Mouse (Mus musculus): ENCODE data around the gene Ilkap. TPM values are rescaled to one million over a fixed set of nuclear protein-coding genes. Genes with fewer than 3 reads are reported as not detected.

Gene Ilkap
- 148 and 153 TPM in 2 replicates for polyA plus RNA-seq (2016; fragmentation: Nextera tagmentation; extraction: Ambion mirVana)

GRCm38 (mm10) chr1:91398260-91399062 lies at the start of gene Ilkap:
Gene Ilkap (minus strand): TSS chr1:91398815.
- Histone ChIP-seq H3K9me3 (no peaks in the 10 kb centered on the region), H3K4me2 (replicated peaks) (peak within 1 kb of the TSS; percentile 93), H3K36me3 (peaks cover 15% of the 10 kb centered on the region), H3K9ac (peak within 1 kb of the TSS; percentile 90), H3K4me1 (peaks cover 16% of the 10 kb centered on the region), H3K27me3 (replicated peaks) (no peaks in the 10 kb centered on the region), H3K27ac (peak within 1 kb of the TSS; percentile 63), H3K4me3 (peak within 1 kb of the TSS; percentile 86)
- under 1% methylated on average over 91 of the region's 91 CpGs for WGBS
- peak; percentile 94 for ATAC-seq (ENCODE audit: low FRiP score, low read depth)

- peaks cover 38% of the 10 kb centered on the region; the same call in 1 of the 2 replicates for H3K36me3 ChIP-seq
- 90% methylated on average over 4 of the region's 4 CpGs for WGBS
- H3K4me1 ChIP-seq: 0 out of 2 replicates have a peak, but pooled peaks cover under 1% of the 10 kb centered on the region
- H3K9me3 ChIP-seq: peaks cover 8% of the 10 kb centered on the region; the same call in 1 of the 2 replicates
- H3K4me3 ChIP-seq: no peak overlapping the region
- H3K9ac ChIP-seq: no peak overlapping the region
- no peak overlapping the region for H3K27ac ChIP-seq
- no peak for ATAC-seq (ENCODE audit: low FRiP score, low read depth)
- no peak overlapping the region for H3K4me2 ChIP-seq (replicated peaks)
- H3K27me3 ChIP-seq (replicated peaks): no peaks in the 10 kb centered on the region
These were observed 47.9 kb upstream of the Ilkap start for GRCm38 (mm10) chr1:91446511-91446910.

GRCm38 (mm10) chr1:91446060-91446459 lies 47.4 kb upstream of the Ilkap start:
- no peak for ATAC-seq (ENCODE audit: low FRiP score, low read depth)
- 88% methylated on average over 8 of the region's 8 CpGs for WGBS
- Histone ChIP-seq H3K9me3 (peaks cover 8% of the 10 kb centered on the region; the same call in 1 of the 2 replicates), H3K9ac (no peak overlapping the region), H3K4me1 (no peaks in the 10 kb centered on the region), H3K27me3 (replicated peaks) (no peaks in the 10 kb centered on the region), H3K4me3 (no peak overlapping the region), H3K4me2 (replicated peaks) (no peak overlapping the region), H3K27ac (no peak overlapping the region), H3K36me3 (peaks cover 38% of the 10 kb centered on the region; the same call in 1 of the 2 replicates)

- peaks cover 8% of the 10 kb centered on the region; the same call in 1 of the 2 replicates for H3K9me3 ChIP-seq
- H3K4me2 ChIP-seq (replicated peaks): no peak overlapping the region
- H3K27ac ChIP-seq: no peak overlapping the region
- no peaks in the 10 kb centered on the region for H3K4me1 ChIP-seq
- H3K4me3 ChIP-seq: no peak overlapping the region
- WGBS: 93% methylated on average over 17 of the region's 17 CpGs
- H3K27me3 ChIP-seq (replicated peaks): no peaks in the 10 kb centered on the region
- peaks cover 38% of the 10 kb centered on the region; the same call in 1 of the 2 replicates for H3K36me3 ChIP-seq
- ATAC-seq (ENCODE audit: low FRiP score, low read depth): no peak
- no peak overlapping the region for H3K9ac ChIP-seq
These were observed 46.5 kb upstream of the Ilkap start for GRCm38 (mm10) chr1:91444841-91445830.

GRCm38 (mm10) chr1:91442350-91442990 lies 43.9 kb upstream of the Ilkap start:
- H3K9me3 ChIP-seq: peaks cover 5% of the 10 kb centered on the region; the same call in 1 of the 2 replicates
- H3K4me3 ChIP-seq: no peak overlapping the region
- ATAC-seq (ENCODE audit: low FRiP score, low read depth): no peak
- H3K36me3 ChIP-seq: peaks cover 26% of the 10 kb centered on the region; the same call in 1 of the 2 replicates
- no peak overlapping the region for H3K27ac ChIP-seq
- no peak overlapping the region for H3K9ac ChIP-seq
- H3K27me3 ChIP-seq (replicated peaks): no peaks in the 10 kb centered on the region
- H3K4me1 ChIP-seq: no peaks in the 10 kb centered on the region
- WGBS: 73% methylated on average over 6 of the region's 7 CpGs
- H3K4me2 ChIP-seq (replicated peaks): no peak overlapping the region

- H3K9ac ChIP-seq: no peak overlapping the region
- H3K4me1 ChIP-seq: no peaks in the 10 kb centered on the region
- peaks cover 21% of the 10 kb centered on the region; the same call in 1 of the 2 replicates for H3K36me3 ChIP-seq
- H3K4me2 ChIP-seq (replicated peaks): no peak overlapping the region
- no peak overlapping the region for H3K4me3 ChIP-seq
- no peak for ATAC-seq (ENCODE audit: low FRiP score, low read depth)
- H3K27me3 ChIP-seq (replicated peaks): no peaks in the 10 kb centered on the region
- WGBS: 85% methylated on average over 3 of the region's 3 CpGs
- H3K27ac ChIP-seq: no peak overlapping the region
- no peaks in the 10 kb centered on the region for H3K9me3 ChIP-seq
These were observed 43.2 kb upstream of the Ilkap start for GRCm38 (mm10) chr1:91441855-91442254.

GRCm38 (mm10) chr1:91439776-91440175 lies 41.2 kb upstream of the Ilkap start:
- 89% methylated on average over 8 of the region's 8 CpGs for WGBS
- Histone ChIP-seq H3K4me3 (no peak overlapping the region), H3K4me2 (replicated peaks) (no peak overlapping the region), H3K9ac (no peak overlapping the region), H3K36me3 (peaks cover 20% of the 10 kb centered on the region; the same call in 1 of the 2 replicates), H3K4me1 (no peaks in the 10 kb centered on the region; the same call in 1 of the 2 replicates), H3K27ac (no peak overlapping the region), H3K27me3 (replicated peaks) (no peaks in the 10 kb centered on the region), H3K9me3 (no peaks in the 10 kb centered on the region)
- no peak for ATAC-seq (ENCODE audit: low FRiP score, low read depth)

GRCm38 (mm10) chr1:91437573-91437972 lies 39.0 kb upstream of the Ilkap start:
- no peak overlapping the region for H3K9ac ChIP-seq
- no peaks in the 10 kb centered on the region for H3K27me3 ChIP-seq (replicated peaks)
- peaks cover 3% of the 10 kb centered on the region; the same call in 1 of the 2 replicates for H3K36me3 ChIP-seq
- 81% methylated on average over 7 of the region's 7 CpGs for WGBS
- no peaks in the 10 kb centered on the region; the same call in 1 of the 2 replicates for H3K4me1 ChIP-seq
- no peak overlapping the region for H3K27ac ChIP-seq
- H3K4me2 ChIP-seq (replicated peaks): no peak overlapping the region
- H3K9me3 ChIP-seq: no peaks in the 10 kb centered on the region
- ATAC-seq (ENCODE audit: low FRiP score, low read depth): no peak
- no peak overlapping the region for H3K4me3 ChIP-seq

GRCm38 (mm10) chr1:91437083-91437400 lies 38.4 kb upstream of the Ilkap start:
- peaks cover 7% of the 10 kb centered on the region; the same call in 1 of the 2 replicates for H3K36me3 ChIP-seq

GRCm38 (mm10) chr1:91436380-91437082 lies 37.9 kb upstream of the Ilkap start:
- Histone ChIP-seq H3K27me3 (replicated peaks) (no peaks in the 10 kb centered on the region), H3K36me3 (peaks cover 7% of the 10 kb centered on the region; the same call in 1 of the 2 replicates), H3K4me2 (replicated peaks) (no peak overlapping the region), H3K9ac (no peak overlapping the region), H3K4me3 (no peak overlapping the region), H3K27ac (no peak overlapping the region), H3K4me1 (no peaks in the 10 kb centered on the region; the same call in 1 of the 2 replicates), H3K9me3 (no peaks in the 10 kb centered on the region)
- no peak for ATAC-seq (ENCODE audit: low FRiP score, low read depth)
- WGBS: 81% methylated on average over 6 of the region's 6 CpGs

More at GRCm38 (mm10) chr1:91437083-91437400, 38.4 kb upstream of the Ilkap start:
- no peak for ATAC-seq (ENCODE audit: low FRiP score, low read depth)
- Histone ChIP-seq H3K4me2 (replicated peaks) (no peak overlapping the region), H3K27me3 (replicated peaks) (no peaks in the 10 kb centered on the region), H3K4me1 (no peaks in the 10 kb centered on the region; the same call in 1 of the 2 replicates), H3K9ac (no peak overlapping the region), H3K27ac (no peak overlapping the region), H3K4me3 (no peak overlapping the region), H3K9me3 (no peaks in the 10 kb centered on the region)
- 91% methylated on average over 3 of the region's 3 CpGs for WGBS

- H3K4me3 ChIP-seq: no peak overlapping the region
- ATAC-seq (ENCODE audit: low FRiP score, low read depth): no peak
- peaks cover 7% of the 10 kb centered on the region; the same call in 1 of the 2 replicates for H3K36me3 ChIP-seq
- no peak overlapping the region for H3K27ac ChIP-seq
- no peaks in the 10 kb centered on the region for H3K9me3 ChIP-seq
- H3K4me2 ChIP-seq (replicated peaks): no peak overlapping the region
- H3K27me3 ChIP-seq (replicated peaks): no peaks in the 10 kb centered on the region
- 89% methylated on average over 13 of the region's 13 CpGs for WGBS
- 0 out of 2 replicates have a peak overlapping the region, but pooled peaks have one; percentile 9 for H3K9ac ChIP-seq
- H3K4me1 ChIP-seq: no peaks in the 10 kb centered on the region; the same call in 1 of the 2 replicates
These were observed 37.1 kb upstream of the Ilkap start for GRCm38 (mm10) chr1:91435606-91436130.

Data from neural tube, embryonic 12.5 days (tissue).